Mouse (Mus musculus): ENCODE results near the gene Gltp.

- TF ChIP-seq EP300 (IDR thresholded peaks at IDR 0.05; ENCODE audit: low read depth) (no peak), CTCF (IDR thresholded peaks at IDR 0.05; ENCODE audit: low read depth) (no peak)
Measured at GRCm38 (mm10) chr5:114717937-114718336, 27.2 kb upstream of the Gltp start.

Measured in liver, postnatal 0 days (tissue).